Mouse (Mus musculus) limb, embryonic 13.5 days (tissue): ENCODE measurements around the gene Aadacl2. TPM values are rescaled to one million over a fixed set of nuclear protein-coding genes. Genes with fewer than 3 reads are reported as not detected.

Experiments
- polyA plus RNA-seq: library from polyadenylated mRNA; unstranded; fragments of >200 nt; fragmentation: Nextera tagmentation; extraction: Ambion mirVana; gene quantifications from 2 replicates; pipeline ENCODE4 v1.2.1, GENCODE M21; 2015

Gene Aadacl2
- polyA plus RNA-seq, 1 experiment from 2014 or later = not detected

Other genes starting within 250 kb of the Aadacl2 start
- not detected in 2 replicates for gene Gm8298, start 145.7 kb upstream of the Aadacl2 start, polyA plus RNA-seq
- gene C130079G13Rik, start 81.5 kb upstream of the Aadacl2 start, polyA plus RNA-seq = not detected in 2 replicates
- gene Aadac, start 19.0 kb downstream of the Aadacl2 start, polyA plus RNA-seq = 0.89 TPM in 1 of 2 replicates, not detected in the other
- 0.20 and 0.23 TPM in 2 replicates for gene Sucnr1, start 75.1 kb downstream of the Aadacl2 start, polyA plus RNA-seq